Mouse (Mus musculus): Measurements from ENCODE around the gene Ccdc40.
"Not testable (repeated sequence)": the region's sequence is repeated elsewhere in the genome, so short reads cannot be mapped to it uniquely, and the experiment has no call there.

The Ccdc40 gene

GRCm38 (mm10) chr11:119236354-119236753, 8.0 kb downstream of the Ccdc40 start:
- in situ Hi-C loops (cut with MseI, MboI), result no loop called here

- in situ Hi-C loops (cut with MseI, MboI), result no loop called here
These were observed 8.6 kb downstream of the Ccdc40 start for GRCm38 (mm10) chr11:119237007-119237406.

GRCm38 (mm10) chr11:119237568-119238304, 9.4 kb downstream of the Ccdc40 start:
- in situ Hi-C loops (cut with MseI, MboI), result no loop called here

- in situ Hi-C loops (cut with MseI, MboI), result no loop called here
These were observed 9.9 kb downstream of the Ccdc40 start for GRCm38 (mm10) chr11:119238305-119238721.

GRCm38 (mm10) chr11:119239480-119239879, 11.1 kb downstream of the Ccdc40 start:
- in situ Hi-C loops (cut with MseI, MboI), result no loop called here

GRCm38 (mm10) chr11:119245543-119245942, 17.2 kb downstream of the Ccdc40 start:
- in situ Hi-C loops (cut with MseI, MboI), result not testable (repeated sequence)

GRCm38 (mm10) chr11:119249011-119249410, 20.6 kb downstream of the Ccdc40 start:
- in situ Hi-C loops (cut with MseI, MboI), result no loop called here

GRCm38 (mm10) chr11:119250998-119251397, 22.6 kb downstream of the Ccdc40 start:
- in situ Hi-C loops (cut with MseI, MboI), result no loop called here

- in situ Hi-C loops (cut with MseI, MboI), result no loop called here
These were observed 24.6 kb downstream of the Ccdc40 start for GRCm38 (mm10) chr11:119252854-119253541.

GRCm38 (mm10) chr11:119256557-119256956, 28.2 kb downstream of the Ccdc40 start:
- in situ Hi-C loops (cut with MseI, MboI), result not testable (repeated sequence)

GRCm38 (mm10) chr11:119258216-119258571, 29.8 kb downstream of the Ccdc40 start:
- in situ Hi-C loops (cut with MseI, MboI), result no loop called here

- in situ Hi-C loops (cut with MseI, MboI), result no loop called here
These were observed 30.4 kb downstream of the Ccdc40 start for GRCm38 (mm10) chr11:119258572-119259322.

GRCm38 (mm10) chr11:119259977-119260376, 31.6 kb downstream of the Ccdc40 start:
- in situ Hi-C loops (cut with MseI, MboI), result no loop called here

- in situ Hi-C loops (cut with MseI, MboI), result no loop called here
These were observed 36.0 kb downstream of the Ccdc40 start for GRCm38 (mm10) chr11:119264413-119264812.

- in situ Hi-C loops (cut with MseI, MboI), result no loop called here
These were observed 37.4 kb downstream of the Ccdc40 start for GRCm38 (mm10) chr11:119265811-119266210.

- in situ Hi-C loops (cut with MseI, MboI), result no loop called here
These were observed 38.9 kb downstream of the Ccdc40 start for GRCm38 (mm10) chr11:119267241-119267674.

- in situ Hi-C loops (cut with MseI, MboI), result no loop called here
These were observed 39.6 kb downstream of the Ccdc40 start, which contains the start of gene Gaa for GRCm38 (mm10) chr11:119267768-119268556. TSS of gene Gaa (plus strand) at chr11:119267887.

GRCm38 (mm10) chr11:119268557-119269195, 40.3 kb downstream of the Ccdc40 start:
- in situ Hi-C loops (cut with MseI, MboI), result no loop called here

GRCm38 (mm10) chr11:119272492-119272891, 44.1 kb downstream of the Ccdc40 start:
- in situ Hi-C loops (cut with MseI, MboI), result not testable (repeated sequence)

GRCm38 (mm10) chr11:119273186-119273930, 45.0 kb downstream of the Ccdc40 start:
- in situ Hi-C loops (cut with MseI, MboI), result no loop called here

Data from mouse trophoblast stem cell (cell line).